Comparison of ENCODE assay signal across 8 mouse cellular contexts in genomic region chr9:14342041-14342668, GRCm38 (mm10). TPM values are rescaled to one million over a fixed set of nuclear protein-coding genes. Genes with fewer than 3 reads are reported as not detected.
DNase-seq lines count a peak whose midpoint lies in the region; ATAC-seq lines count a peak whose summit lies in the region.
"Had no signal": no experiment of that assay in that cellular context is flagged by ENCODE, and none has a peak within 500 bp of the region (broad histone marks: within the 10 kb centered on the region; RNA-seq: fewer than 3 reads in every experiment).

No protein-coding gene starts in this region.

- ATAC-seq in intestine, embryonic 14.5 days (replicated peaks; ENCODE audit: low FRiP score, low TSS enrichment, low read depth) = peak; percentile 76
- ATAC-seq in midbrain, embryonic 11.5 days (ENCODE audit: low FRiP score) = peak; percentile 84

- intact Hi-C loops in left cerebral cortex, postnatal 10 days (cut with DNase I) = loop anchor here (2.0 to 5.0 kb wide), 2 partner anchors 453 to 495 kb away; no protein-coding TSS in a partner anchor

- no peaks in the 10 kb centered on the region for H3K9me3 ChIP-seq in intestine, embryonic 14.5 days (ENCODE audit: control insufficient read depth, low read length)
- no peaks in the 10 kb centered on the region for H3K9me3 ChIP-seq in midbrain, embryonic 11.5 days (ENCODE audit: control insufficient read depth, low read length)
- H3K9me3 ChIP-seq: megakaryocyte, embryonic 14.5 days had no signal

- H3K36me3 ChIP-seq in intestine, embryonic 14.5 days (ENCODE audit: control insufficient read depth, insufficient read depth, low read length) = no peaks in the 10 kb centered on the region
- no peaks in the 10 kb centered on the region for H3K36me3 ChIP-seq in midbrain, embryonic 11.5 days (ENCODE audit: control insufficient read depth, insufficient read depth, low read length)

- no peaks in the 10 kb centered on the region for H3K4me1 ChIP-seq in intestine, embryonic 14.5 days (replicated peaks; ENCODE audit: control insufficient read depth, insufficient read depth, low read length)
- H3K4me1 ChIP-seq in midbrain, embryonic 11.5 days (ENCODE audit: control insufficient read depth, insufficient read depth, low read length) = no peaks in the 10 kb centered on the region

- WGBS in intestine, embryonic 14.5 days = 58% methylated on average over 4 of the region's 4 CpGs
- 60% methylated on average over 4 of the region's 4 CpGs for WGBS in midbrain, embryonic 11.5 days

- no peak overlapping the region for H3K27ac ChIP-seq in intestine, embryonic 14.5 days (ENCODE audit: low read depth)
- H3K27ac ChIP-seq in midbrain, embryonic 11.5 days (ENCODE audit: low read depth, low read length) = no peak overlapping the region

- H3K4me3 ChIP-seq in intestine, embryonic 14.5 days (ENCODE audit: low read depth, low read length) = no peak overlapping the region
- no peak overlapping the region for H3K4me3 ChIP-seq in midbrain, embryonic 11.5 days (ENCODE audit: low read depth, low read length)
- H3K4me3 ChIP-seq: megakaryocyte, embryonic 14.5 days had no signal

- no peak overlapping the region for H3K4me2 ChIP-seq in intestine, embryonic 14.5 days (ENCODE audit: low read length)
- no peak overlapping the region for H3K4me2 ChIP-seq in midbrain, embryonic 11.5 days

- no peak overlapping the region for H3K9ac ChIP-seq in intestine, embryonic 14.5 days (ENCODE audit: low read length)
- H3K9ac ChIP-seq in midbrain, embryonic 11.5 days (ENCODE audit: low read length) = no peak overlapping the region

- no peaks in the 10 kb centered on the region for H3K27me3 ChIP-seq in intestine, embryonic 14.5 days (replicated peaks; ENCODE audit: control insufficient read depth, insufficient read depth, low read length)
- no peaks in the 10 kb centered on the region for H3K27me3 ChIP-seq in midbrain, embryonic 11.5 days (ENCODE audit: control insufficient read depth, insufficient read depth, low read length)

- DNase-seq in R1 (ENCODE audit: low read depth, low spot score) = peak; percentile 74
- DNase-seq in cerebellum, adult 8-10 months = peak; percentile 70
- peak; percentile 53 to 86 for DNase-seq in frontal cortex, adult 2 months (ENCODE audit: extremely low spot score in 1 of 2, low spot score in 1 of 2)
- DNase-seq in intestine, embryonic 14.5 days (ENCODE audit: low spot score) = peak; percentile 88
- DNase-seq in left cerebral cortex, postnatal 10 days (ENCODE audit: extremely low spot score in 1 of 2, low spot score in 2 of 2) = peak; percentile 59 to 75
- DNase-seq in midbrain, embryonic 11.5 days (ENCODE audit: low spot score, missing footprints) = peak; percentile 96
- DNase-seq in right cerebral cortex, postnatal 4 days = peak; percentile 83

RNA-seq across cellular contexts. Expression of gene Endod1, which starts 39.2 kb away (rescaled TPM):
- polyA plus RNA-seq in frontal cortex, adult 2 months (2012; rRNA removed) = 36.8 and 39.5 TPM in 2 replicates
- 26.8 and 30.5 TPM in 2 replicates for polyA plus RNA-seq in intestine, embryonic 14.5 days (2014; fragmentation: Nextera tagmentation; extraction: Ambion mirVana)
- total RNA-seq in left cerebral cortex, postnatal 10 days (2021) = 10 to 100 TPM; 48.5 to 50.7 TPM
- 7.9 and 9.8 TPM in 2 replicates for polyA plus RNA-seq in midbrain, embryonic 11.5 days (2014; fragmentation: Nextera tagmentation; extraction: Ambion mirVana)
